Mouse (Mus musculus) heart, postnatal 0 days (tissue): ENCODE measurements around the gene Ankrd50.

Experiments
- CTCF ChIP-seq: IDR thresholded peaks from 2 replicates; pipeline ENCODE4 v1.5.1; 2016; ENCODE audit warnings: antibody characterized with exemption, control low read depth, low read depth
- EP300 ChIP-seq: IDR thresholded peaks from 2 replicates; pipeline ENCODE4 v1.6.1; 2016; ENCODE audit warnings: antibody characterized with exemption, low read depth

GRCm38 (mm10) chr3:38452199-38452598, 32.4 kb downstream of the Ankrd50 start:
- no peak for TF ChIP-seq EP300
- TF ChIP-seq CTCF, result no peak
